Mouse (Mus musculus) thymus, postnatal 14 days (tissue): ENCODE data around the gene 5330417C22Rik.
"Not testable (repeated sequence)": the region's sequence is repeated elsewhere in the genome, so short reads cannot be mapped to it uniquely, and the experiment has no call there.

ENCODE experiments used
- DNase-seq: peaks from one replicate; pipeline ENCODE4 v3.0.0; 2021

Gene 5330417C22Rik

DNA sequence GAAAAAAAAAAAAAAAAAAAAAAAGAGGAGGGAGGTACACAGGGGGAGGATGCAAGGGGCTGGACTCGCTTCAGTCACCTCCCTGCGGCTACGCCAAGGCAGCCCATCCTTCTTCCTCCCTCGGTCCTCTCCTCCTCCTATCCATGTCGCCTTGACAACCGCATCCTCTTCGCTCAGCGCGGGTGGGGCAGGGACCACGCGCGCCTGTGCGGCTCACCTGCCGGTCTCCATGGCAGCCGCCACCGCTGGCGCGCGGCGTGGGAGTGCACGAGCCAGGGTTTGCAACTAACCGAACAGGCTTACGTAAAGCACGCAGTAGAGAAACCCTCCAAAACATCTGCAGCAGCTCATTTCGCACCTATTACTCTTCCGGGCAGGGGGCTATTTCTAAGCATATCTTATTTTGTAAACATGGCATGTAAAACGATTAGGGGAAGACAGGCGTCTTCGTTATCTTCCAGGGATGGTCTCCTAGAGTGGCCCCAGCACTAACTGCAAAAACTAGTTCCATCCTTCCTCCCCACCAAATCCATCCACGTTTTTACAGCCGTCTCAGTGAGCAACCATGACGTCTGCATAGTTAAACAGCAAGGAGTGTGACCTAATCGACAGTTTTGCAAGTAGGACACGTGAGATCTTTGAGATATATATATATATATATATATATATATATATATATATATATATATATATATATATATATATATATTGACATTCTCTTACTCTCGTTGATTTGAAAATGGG, at the start of gene 5330417C22Rik:
5330417C22Rik (minus strand) TSS at position 20 of the 744 bp plus-strand sequence.
- peak; percentile 67 for DNase-seq

DNA sequence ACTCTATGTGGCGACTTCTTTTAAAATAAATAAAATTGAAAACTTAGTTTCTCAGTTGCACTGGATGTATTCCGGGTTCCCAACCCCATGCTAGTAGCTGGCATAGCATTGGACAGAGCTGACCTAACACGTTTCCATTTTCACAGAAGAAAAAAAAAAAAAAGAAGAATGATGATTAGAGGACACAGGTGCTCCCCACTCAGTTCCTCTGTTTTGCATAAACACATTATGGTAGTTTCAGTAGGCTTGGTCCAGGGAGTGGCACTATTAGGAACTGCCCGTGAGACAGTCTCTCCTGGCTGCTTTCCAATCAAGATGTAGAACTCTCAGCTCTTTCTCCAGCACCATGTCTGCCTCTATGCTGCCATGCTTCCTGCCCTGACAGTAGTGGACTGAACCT, 48.2 kb upstream of the 5330417C22Rik start:
- no peak for DNase-seq

DNA sequence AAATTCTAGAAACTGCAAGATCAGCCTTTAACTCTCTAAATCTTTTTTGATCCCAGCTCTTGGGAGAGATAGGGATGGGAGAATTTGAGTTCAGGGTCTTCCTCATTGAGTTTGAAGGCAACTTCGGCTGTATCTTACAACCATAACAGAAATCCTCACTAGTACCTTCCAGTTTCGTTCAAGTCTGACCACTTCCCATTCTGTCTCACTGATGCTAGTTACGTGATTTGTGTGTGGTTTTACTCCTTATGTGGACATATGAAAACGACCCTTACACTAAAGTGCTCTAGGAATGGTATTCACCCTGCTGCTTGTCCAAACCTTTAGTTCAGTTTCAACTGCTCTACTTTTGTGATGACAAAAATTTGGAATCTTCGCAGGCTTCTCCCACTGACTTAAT, 37.7 kb upstream of the 5330417C22Rik start:
- no peak for DNase-seq

DNA sequence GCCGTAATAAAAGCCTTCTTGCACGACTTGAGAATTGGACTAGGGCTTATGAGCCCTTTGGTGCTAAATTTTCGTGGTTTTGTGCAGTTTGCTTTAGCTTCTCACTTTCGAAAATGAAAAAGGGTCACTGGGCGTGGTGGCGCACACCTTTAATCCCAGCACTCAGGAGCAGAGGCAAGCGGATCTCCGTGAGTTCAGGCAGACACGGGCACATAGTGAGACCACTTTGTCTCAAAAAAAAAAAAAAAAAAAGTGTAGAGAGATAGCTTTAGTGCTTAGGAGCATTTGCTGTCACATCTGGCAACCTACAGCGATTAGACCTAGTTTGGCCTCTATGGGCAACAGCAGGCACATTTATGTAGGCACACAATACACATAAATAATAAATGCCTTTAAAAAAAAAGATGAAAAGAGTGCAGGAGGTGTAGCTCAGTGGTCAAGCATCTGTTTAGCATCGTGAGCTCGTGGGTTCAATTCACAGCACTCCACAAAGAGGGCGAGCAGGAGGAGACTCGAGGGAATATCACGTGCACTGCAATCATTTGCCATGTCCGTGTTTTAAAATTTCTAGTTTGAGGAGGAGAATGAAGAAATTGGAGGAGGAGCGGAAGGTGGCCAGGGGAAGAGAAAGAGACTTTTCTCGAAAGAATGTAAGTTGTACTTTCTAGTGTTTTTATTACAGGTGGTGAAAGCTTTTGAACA, 36.1 kb upstream of the 5330417C22Rik start:
- no peak for DNase-seq

DNA sequence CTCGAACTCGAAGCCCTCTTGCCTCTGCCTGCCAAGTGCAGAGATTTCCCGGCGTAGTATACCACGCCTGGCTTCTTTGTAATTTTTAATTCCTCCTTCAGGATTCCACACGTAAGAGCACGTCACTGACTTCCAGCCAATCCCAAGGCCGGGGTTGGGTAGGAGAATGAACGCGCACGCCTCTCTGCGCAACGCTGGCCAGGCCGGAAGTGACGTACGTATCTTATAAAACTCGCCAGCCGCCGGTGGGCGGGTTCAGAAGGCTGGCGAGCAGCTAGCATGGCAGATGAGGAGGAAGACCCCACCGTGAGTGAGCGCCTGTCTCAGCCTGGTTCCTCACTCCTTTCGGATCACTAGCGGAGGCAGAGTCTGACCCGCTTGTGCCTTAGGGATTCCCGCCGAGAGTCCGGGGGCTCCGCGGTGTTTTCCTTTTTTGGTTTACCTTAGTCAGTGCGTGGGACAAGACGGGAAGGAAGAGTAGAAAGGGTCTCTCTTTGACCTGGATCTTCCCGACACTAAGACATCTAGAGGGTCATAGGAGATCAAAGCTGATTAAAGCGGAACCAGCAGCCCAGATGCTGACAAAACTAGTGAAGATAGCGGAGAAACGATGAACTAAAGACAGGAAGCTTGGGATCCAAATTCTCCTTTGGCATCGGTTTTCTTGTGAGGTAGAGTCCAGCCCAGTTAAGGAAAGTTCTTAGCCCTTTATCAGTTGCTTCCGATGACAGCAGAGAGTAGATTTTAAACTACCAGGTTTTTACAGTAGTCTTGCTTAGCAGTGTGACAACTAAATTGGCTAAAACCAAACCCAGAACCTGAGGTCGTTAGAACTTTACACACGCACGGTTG, 35.3 kb upstream of the 5330417C22Rik start, which contains the start of gene Taf13:
Taf13 (plus strand) TSS at position 256 of the 852 bp plus-strand sequence.
- DNase-seq = peak; percentile 98

DNA sequence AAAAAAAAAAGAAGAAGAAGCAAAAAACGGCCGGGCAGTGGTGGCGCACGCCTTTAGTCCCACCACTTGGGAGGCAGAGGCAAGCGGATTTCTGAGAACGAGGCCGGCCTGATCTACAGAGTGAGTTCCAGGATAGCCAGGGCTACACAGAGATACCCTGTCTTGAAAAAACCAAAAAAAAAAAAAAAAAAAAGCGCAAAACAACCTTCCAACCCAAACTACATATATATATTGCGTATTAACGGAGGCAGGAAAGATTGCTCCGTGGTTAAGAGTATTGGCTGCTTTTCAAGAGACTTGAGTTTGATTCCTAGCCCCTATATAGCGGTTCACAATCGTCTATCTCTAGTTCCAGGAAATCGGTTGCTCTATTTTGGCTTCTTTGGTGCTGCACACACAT, 34.5 kb upstream of the 5330417C22Rik start:
- DNase-seq = no peak

DNA sequence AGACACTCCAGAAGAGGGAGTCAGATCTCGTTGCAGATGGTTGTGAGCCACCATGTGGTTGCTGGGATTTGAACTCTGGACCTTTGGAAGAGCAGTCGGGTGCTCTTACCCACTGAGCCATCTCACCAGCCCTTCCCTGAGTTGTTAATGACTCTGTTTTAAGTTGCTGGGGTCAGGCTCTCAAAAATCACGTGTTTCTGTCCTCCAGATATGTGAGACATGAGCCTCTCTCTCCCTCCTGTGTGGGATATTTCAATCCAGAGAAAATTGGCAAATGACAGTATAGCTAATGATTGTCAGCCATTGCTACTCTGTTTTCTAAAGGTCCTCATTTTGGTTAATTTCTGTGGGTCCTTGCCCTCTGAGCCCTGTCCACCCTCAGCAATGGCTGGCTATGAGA, 33.3 kb upstream of the 5330417C22Rik start:
- not testable (repeated sequence) for DNase-seq

DNA sequence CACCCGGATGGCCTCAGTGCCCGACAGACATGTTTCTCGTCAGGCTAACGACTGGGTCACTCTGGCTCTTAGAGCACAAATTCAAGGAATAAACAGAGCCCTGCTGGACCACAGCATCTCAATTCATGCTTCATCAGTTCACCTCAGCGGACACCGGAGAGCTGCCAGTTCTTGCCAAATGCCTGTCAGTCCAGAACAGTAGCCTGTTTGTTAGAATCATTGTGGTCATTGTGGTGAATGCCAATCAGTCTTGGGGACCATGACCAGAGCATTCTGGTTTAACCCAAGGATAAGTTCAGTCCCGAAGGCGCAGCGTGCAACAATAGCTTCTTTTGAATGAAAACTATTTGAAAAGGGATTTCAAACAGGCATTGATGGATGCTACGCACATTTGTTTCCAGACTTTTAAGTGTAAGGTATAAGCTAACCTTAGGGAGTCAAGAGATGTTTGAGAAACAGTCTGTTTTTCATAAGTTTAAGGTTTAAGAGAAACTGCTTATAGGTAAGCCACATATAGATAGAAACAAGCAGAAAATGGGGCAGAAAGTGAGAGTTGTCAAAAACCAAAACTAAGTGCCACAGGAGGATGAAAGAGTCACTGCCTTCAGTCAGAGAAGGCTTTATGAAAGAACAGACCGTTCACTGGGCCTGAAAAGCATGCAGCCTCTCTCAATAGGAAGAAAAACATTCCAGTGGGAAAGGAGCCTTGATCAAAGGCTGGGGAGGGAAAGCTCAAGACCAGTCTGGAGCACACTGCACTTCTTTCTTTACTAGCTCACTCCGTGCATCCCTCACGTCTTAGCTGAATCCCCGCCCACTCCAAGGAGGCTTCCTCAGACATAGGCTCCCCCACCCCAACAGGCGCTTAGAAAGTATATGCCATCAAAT, 31.9 kb upstream of the 5330417C22Rik start:
- no peak for DNase-seq

DNA sequence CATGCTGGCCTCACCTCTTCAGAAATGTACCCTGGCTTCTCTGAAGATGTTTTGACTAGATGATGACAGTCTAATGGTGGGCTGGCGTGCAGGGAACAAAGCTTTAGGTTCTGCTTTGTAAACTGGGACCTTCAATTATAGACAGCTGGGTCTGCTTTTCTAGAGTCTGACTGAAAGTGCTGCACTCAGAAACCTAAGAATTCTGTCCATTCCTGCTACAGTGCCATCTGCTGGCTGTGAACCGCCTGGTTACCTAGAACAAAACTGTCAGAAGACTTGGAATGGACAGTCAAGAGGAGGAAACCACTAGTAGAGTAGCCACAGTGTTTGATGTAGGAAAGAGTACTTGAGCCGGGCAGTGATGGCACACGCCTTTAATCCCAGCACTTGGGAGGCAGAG, 27.0 kb upstream of the 5330417C22Rik start:
- peak; percentile 84 for DNase-seq

DNA sequence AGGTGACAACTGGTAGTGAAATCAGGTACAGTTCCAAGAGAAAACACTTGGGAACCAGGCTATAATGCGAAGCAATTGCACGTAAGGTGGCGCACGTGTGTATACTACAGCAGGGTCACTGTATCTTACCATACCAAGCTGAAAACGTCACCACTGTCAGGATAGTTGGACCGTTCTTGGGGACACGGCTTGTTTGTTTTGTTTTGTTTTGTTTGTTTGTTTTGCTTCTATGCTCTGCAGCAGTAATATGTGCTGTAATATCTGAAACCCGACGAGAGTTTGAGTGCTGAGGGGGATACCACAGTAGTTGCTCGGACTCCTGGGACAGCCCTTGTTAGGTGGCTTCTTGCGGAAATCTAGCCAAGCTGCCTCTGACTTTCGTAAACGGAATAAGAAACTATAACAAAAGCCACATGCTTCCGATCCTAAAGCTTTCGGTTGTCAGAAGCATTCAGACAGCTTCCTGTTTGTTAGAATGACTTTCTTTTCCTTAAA, 26.5 kb upstream of the 5330417C22Rik start:
- peak; percentile 50 for DNase-seq

DNA sequence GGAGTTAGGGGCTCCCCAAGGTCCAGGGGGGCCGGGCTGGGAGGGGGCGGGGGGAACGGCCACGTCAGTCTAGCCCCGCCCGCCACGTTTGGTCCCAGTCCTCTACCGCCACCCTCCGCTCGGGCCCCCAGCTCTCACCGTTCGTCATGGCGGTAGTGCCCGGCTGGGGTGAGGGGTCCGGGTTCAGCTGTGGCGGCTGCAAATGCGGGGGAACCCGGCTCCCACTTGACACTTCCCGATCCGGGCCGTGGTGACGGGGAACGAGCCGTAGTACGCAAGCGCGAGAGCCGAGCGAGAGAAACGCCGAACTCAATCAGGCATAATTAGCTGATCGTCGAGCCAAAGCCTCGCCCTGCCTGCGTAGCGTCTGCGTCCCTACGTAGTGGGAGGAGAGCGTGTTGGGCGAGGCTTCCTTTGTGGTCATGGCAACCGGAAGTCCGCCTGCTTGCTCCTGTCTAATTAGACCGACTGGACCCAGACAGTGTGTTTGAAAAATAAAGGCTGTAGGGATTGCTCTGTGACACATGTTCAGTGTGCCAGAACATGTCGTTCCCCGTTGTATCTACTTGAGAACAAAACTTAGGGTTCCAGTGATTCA, 25.9 kb upstream of the 5330417C22Rik start, which contains the start of gene Tmem167b:
Tmem167b (minus strand) TSS at position 334 of the 598 bp plus-strand sequence.
- peak; percentile 97 for DNase-seq

DNA sequence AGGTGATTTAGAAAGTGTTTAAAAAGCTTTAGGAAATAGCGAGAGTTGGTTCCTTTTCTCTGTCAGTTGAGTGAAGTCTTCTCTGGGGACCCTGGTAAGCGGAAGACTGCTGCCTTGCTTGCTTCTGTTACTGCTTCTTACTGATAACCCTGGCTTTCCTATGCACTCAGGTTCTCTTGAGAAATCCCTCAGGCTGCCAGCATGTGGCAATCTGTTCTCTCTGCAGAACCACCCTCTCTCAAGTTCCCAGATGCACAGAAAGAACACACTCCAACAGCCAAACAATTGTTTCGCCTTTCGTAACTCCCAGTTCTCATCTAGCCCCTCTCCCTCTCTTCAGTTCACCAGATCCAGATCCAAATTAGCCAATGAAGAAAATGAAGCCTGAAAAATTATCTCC, 21.6 kb upstream of the 5330417C22Rik start:
- no peak for DNase-seq

DNA sequence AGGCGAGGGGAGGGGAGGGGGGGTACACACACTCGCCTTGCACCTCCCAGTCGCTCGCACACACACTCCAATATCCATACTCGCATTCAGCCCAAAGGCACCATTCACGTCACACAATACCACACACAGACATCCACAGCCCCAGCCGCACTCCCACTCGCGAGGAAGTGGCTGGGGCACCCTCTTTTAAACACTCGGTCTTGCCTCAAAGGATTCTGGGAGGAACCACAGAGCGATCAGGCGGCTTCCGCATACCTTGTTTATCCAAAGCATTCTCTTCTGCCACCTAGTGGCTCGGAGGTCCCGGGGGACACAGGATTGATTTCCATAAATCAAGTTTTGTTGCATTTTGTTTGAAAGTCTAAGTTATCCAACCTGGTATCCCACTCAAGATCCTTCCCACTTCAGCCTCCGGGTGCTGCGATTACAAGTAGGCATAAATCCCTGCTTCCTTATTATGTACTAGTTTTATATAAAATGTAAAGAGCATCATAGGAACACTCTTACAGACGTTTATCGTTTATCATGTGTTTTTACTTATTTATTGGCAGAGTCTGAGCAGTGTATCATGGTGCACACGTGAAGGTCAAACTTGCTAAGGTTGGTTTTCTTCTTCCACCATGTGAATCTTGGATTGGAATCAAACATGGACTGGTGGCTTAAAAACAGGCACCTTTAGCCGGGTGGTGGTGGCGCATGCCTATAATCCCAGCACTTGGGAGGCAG, 18.4 kb upstream of the 5330417C22Rik start:
- DNase-seq = peak; percentile 96

DNA sequence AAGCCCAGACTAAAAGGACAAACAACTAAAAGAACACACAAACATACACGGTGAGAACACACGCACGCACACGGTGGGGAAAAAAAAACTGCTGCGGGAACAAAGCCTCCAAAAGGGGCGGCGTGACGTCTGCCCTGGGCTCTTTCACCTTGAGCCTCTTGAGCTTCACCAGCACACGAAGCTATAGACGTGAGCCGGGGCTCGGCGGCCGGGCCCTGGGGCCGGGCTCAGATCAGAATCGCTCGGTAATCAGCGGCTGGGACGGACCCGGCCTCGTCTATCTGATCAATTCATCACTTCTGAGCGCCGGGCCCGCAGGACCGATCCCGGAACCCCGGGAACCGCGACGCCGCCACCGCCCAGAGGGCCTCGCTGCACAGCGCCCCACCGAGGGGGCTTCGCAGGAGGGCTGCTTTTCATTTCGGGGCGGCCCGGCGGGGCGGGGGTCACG, 17.8 kb upstream of the 5330417C22Rik start:
- DNase-seq = no peak

DNA sequence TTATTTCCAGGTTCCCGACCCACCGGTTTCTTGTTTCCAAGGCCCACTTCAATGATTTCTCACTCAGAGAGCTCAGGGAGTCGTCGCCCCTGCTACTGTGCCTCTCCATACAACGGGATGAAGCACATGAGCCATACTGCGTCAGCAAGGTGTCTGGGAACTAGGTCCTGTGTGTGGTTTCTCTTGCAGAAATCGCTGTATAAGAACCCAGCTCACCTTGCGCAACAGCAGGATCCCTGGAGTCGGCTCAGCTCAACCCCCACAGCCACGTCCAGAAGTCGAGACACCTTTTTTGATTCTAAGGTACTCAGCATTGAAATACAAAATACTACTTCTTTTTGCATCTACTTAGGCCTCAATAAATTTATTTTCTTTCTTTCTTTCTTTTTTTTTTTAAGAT, 6.0 kb upstream of the 5330417C22Rik start:
- DNase-seq = no peak

DNA sequence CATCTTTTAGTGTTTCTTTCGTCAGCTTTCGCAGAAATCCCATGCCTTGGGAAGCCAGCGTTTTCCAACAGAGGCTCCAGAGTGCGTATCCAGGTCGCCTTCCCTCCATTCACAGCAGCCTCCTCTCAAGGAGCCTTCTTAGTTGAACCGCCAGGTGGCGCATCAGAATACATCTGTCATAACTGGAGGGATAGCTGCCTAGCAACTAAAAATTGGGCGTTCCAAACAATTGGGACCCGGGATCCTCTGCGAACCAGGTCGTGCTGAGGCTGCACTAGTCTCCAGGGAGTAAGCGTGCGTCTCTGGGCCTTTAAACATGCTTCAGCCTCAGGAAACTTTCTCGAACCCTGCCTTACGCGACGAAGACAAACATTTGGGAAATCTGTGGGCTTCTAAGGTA, 967 bp upstream of the 5330417C22Rik start:
- peak; percentile 78 for DNase-seq

DNA sequence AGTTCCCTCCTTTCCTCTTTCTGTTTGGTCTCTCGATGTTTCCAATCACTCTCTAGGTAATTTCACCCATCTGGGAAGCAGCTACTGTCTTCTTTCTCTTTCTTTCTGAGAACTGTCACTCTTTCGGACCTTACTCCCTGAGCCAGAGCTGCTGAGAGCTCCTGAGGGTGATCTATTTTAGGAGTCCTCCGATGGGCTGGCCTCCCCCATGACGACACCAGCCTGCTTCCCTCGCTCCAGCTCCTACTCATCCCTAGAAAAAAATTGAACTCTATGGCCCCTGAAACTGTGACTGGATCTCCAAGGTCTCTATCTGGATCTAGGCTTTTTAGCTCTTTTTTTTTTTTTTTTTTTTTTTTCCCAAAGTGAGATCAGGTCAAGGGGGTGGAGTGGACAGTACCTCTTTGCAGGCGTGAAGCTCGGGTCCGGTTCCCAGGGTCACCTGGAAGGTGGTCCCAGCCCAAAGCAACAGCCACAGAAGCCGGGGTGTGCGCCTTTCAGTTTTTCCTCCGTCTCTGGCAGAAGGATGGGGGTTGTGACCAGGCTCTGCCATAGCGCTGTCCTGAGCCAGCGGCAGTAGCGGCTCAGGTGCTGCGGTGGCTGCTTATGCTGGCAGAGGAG, 330 bp downstream of the 5330417C22Rik start:
- no peak for DNase-seq

DNA sequence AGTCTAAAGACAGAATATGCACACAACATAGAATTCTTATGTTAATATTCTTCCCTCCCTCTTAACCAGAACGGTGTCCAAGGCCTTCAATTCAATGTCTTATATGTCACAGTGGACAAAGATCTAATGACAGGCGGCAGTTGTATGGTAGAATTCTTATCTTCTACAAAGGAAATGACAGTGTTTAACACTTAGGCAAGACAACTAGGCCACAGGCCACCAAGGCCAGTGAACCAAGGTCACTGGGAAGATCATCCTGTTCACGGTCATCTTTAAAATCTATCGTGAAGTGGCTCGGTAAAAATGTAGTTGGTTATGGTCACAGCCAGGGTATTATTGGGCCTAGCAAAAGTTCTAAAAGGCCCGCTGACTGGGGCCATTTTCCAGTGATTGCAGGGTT, 2.4 kb downstream of the 5330417C22Rik start, which contains the start of gene 1700013F07Rik:
1700013F07Rik (plus strand) TSS at position 200 of the 400 bp plus-strand sequence.
- no peak for DNase-seq

DNA sequence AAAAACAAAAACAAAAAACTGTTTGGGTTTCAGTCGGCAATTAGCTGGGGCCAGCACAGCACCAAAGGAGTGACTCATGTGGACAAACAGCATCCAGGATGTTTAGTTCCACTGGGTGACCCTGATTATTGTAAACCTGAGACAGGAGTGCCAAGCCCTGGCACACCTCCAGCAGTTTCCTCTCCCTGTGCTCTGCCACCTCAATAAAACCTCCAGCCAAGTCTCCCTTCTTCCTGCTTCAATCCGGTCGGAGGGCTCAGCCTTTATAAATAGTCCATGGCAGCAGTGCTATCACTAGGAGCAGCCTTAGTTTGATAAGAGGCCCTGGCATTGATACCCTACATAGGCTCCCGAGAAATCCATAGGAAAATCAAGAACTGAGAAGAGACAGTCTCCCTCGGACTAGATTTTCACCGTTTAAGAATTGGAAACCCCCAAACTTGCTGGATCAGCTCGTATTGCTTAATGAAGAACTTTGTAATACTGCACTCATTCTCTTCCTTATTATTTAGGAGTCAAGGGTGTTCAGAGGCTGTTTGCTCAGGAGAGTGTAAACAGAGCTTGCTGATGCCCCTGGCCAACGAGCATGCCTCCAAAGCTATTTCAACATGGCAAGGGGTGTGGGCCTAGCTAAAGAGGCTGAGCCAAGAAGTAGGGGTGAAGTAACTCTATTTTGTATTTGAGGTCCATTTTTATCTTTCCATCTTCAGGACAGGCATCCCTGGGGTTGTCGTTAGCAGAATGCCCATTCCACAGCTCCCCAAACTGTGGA, 3.0 kb downstream of the 5330417C22Rik start:
- DNase-seq = no peak
